Mouse (Mus musculus) pancreas, adult 10 weeks (tissue): ENCODE results near the gene Olfr916. TPM values are rescaled to one million over a fixed set of nuclear protein-coding genes. Genes with fewer than 3 reads are reported as not detected.

Experiments used
- polyA plus RNA-seq: library from polyadenylated mRNA; stranded (reverse); fragments of 350-450 nt; fragmentation: Illumina TruSeq; extraction: RNeasy Lipid Tissue Mini Kit (QIAGEN cat#74804); gene quantifications from one replicate; pipeline ENCODE4 v1.2.3, GENCODE M21; 2015; ENCODE audit warnings: low read depth, low replicate concordance; ENCODE audit not compliant: insufficient read depth

Olfr916 gene
- not detected for polyA plus RNA-seq

GRCm38 (mm10) chr9:38659775-38660174 lies at the start of gene Olfr916:
Gene Olfr916, minus strand, starts transcription at chr9:38659875.

GRCm38 (mm10) chr9:38674501-38674900 lies 14.8 kb upstream of the Olfr916 start, which contains the start of gene Olfr918:
Gene Olfr918, minus strand, starts transcription at chr9:38674601.

DNA sequence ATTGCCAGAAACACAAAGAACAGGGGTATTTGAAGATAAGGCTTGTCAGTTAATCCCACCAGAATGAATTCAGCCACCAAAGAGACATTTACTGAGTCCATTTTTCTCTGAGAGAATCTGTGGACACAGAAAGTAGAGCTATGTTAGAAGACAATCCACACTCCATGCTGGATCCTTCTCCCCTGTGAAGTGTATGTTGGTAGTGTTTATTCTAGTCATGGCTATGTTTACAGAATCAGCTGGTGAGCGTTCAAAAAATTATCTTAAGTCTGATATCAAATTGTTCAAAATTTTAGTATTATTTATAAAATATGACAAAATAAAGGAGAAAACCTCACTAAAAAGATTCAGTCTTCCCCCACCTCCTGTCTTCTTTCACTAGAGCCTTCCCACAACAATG lies 6.1 kb upstream of the Olfr916 start, which contains the start of gene Olfr917:
Olfr917 (minus strand) TSS at position 101 of the 400 bp plus-strand sequence.

Other genes with a start within 250 kb of the Olfr916 start
- not detected for gene Olfr901, start 230.4 kb downstream of the Olfr916 start, polyA plus RNA-seq
- gene Olfr902, start 212.2 kb downstream of the Olfr916 start, polyA plus RNA-seq, result not detected
- not detected for gene Olfr904, start 196.7 kb downstream of the Olfr916 start, polyA plus RNA-seq
- gene Olfr905, start 188.8 kb downstream of the Olfr916 start, polyA plus RNA-seq, result not detected
- gene Olfr906, start 172.8 kb downstream of the Olfr916 start, polyA plus RNA-seq, result not detected
- gene Olfr907, start 164.1 kb downstream of the Olfr916 start, polyA plus RNA-seq, result not detected
- gene Olfr911-ps1, start 138.3 kb downstream of the Olfr916 start, polyA plus RNA-seq, result not detected
- gene Olfr910, start 122.0 kb downstream of the Olfr916 start, polyA plus RNA-seq, result not detected
- gene Olfr912, start 79.7 kb downstream of the Olfr916 start, polyA plus RNA-seq, result not detected
- not detected for gene Olfr913, start 67.1 kb downstream of the Olfr916 start, polyA plus RNA-seq
- not detected for gene Olfr914, start 54.8 kb downstream of the Olfr916 start, polyA plus RNA-seq
- not detected for gene Olfr917, start 6.0 kb upstream of the Olfr916 start, polyA plus RNA-seq
- gene Olfr918, start 14.7 kb upstream of the Olfr916 start, polyA plus RNA-seq, result not detected
- not detected for gene Olfr919, start 43.8 kb upstream of the Olfr916 start, polyA plus RNA-seq
- gene Vwa5a, start 58.4 kb upstream of the Olfr916 start, polyA plus RNA-seq, result 11.3 TPM
- gene Olfr920, start 92.4 kb upstream of the Olfr916 start, polyA plus RNA-seq, result not detected
- not detected for gene Olfr921, start 113.2 kb upstream of the Olfr916 start, polyA plus RNA-seq
- not detected for gene Olfr922, start 154.7 kb upstream of the Olfr916 start, polyA plus RNA-seq
- gene Olfr923, start 166.7 kb upstream of the Olfr916 start, polyA plus RNA-seq, result not detected
- not detected for gene Olfr924, start 184.6 kb upstream of the Olfr916 start, polyA plus RNA-seq
- not detected for gene Olfr26, start 195.2 kb upstream of the Olfr916 start, polyA plus RNA-seq
- gene Olfr926, start 217.3 kb upstream of the Olfr916 start, polyA plus RNA-seq, result not detected